Mouse (Mus musculus): ENCODE results near the gene Zfp663. TPM values are rescaled to one million over a fixed set of nuclear protein-coding genes. Genes with fewer than 3 reads are reported as not detected.

Zfp663 gene
- total RNA-seq (2012; rRNA removed) (not detected in 2 replicates), polyA plus RNA-seq (2012; ENCODE audit: insufficient read depth in 1 of 2, insufficient read length in 2 of 2, low read depth in 1 of 2, low replicate concordance in 2 of 2, missing spikeins in 1 of 2) (under 1 TPM in 1 of 2 experiments, not detected in 1; 0.18 TPM)

DNA sequence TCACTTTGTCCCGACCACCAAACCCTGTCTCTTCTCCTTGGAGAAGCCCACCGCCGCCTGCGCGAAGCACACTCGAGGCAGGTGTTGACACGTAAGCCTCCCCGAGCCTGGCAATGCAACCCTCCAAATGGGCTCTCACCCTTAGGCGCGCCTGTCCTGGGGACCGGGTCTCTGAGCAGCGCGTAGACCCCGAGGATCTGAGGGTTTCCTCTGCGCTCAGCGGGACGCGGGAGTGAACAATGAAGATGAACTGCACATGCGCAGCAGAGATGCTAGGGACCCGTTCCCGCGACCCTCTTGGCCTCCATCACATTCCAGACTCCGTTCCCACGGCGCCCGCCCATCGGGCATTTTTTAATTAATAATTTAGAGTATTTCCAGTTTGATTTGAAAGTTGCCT is at the start of gene Zfp663:
Gene Zfp663 (minus strand): TSS at position 234 of the 400 bp plus-strand sequence.
- Histone ChIP-seq H3K4me3 (ENCODE audit: control insufficient read depth in 1 of 2, insufficient read depth in 1 of 2, low read depth in 2 of 2, low read length in 2 of 2) (peak within 1 kb of the TSS; percentile 41 to 62), H3K27ac (ENCODE audit: control insufficient read depth, low read depth, low read length) (peak within 1 kb of the TSS; percentile 41), H3K9ac (ENCODE audit: control insufficient read depth, low read depth, low read length, poor library complexity, severe bottlenecking) (peak within 1 kb of the TSS; percentile 33), H3K27me3 (ENCODE audit: control insufficient read depth in 1 of 2, insufficient read depth in 2 of 2, low read length in 2 of 2) (no peaks in the 10 kb centered on the region), H3K36me3 (ENCODE audit: control insufficient read depth in 1 of 2, insufficient read depth in 2 of 2, low read length in 2 of 2) (peaks cover 0 to 8% of the 10 kb centered on the region in 2 experiments; a peak in 2 of 4 replicates), H3K9me3 (replicated peaks; ENCODE audit: insufficient read depth, low read length) (no peaks in the 10 kb centered on the region), H3K79me2 (ENCODE audit: control insufficient read depth, insufficient read depth, low read length, poor library complexity) (no peaks in the 10 kb centered on the region), H3K4me1 (ENCODE audit: control insufficient read depth in 1 of 2, insufficient read depth in 2 of 2, low read length in 2 of 2) (peaks cover 2 to 17% of the 10 kb centered on the region in 2 experiments)
- no peak for DNase-seq (ENCODE audit: low read depth, low spot score)
- TF ChIP-seq HCFC1 (IDR thresholded peaks at IDR 0.05; ENCODE audit: low read depth, low read length) (no peak), POLR2A (IDR thresholded peaks at IDR 0.05; ENCODE audit: control insufficient read depth in 1 of 2, insufficient read depth in 1 of 2, low read depth in 1 of 2, low read length in 2 of 2, poor library complexity in 1 of 2) (no peak), E2F4 (IDR thresholded peaks at IDR 0.05; ENCODE audit: borderline replicate concordance, low read depth, low read length) (no peak), MAFK (IDR thresholded peaks at IDR 0.05; ENCODE audit: borderline replicate concordance, low read depth, low read length) (no peak), GATA1 (IDR thresholded peaks at IDR 0.05; ENCODE audit: low read depth, low read length) (no peak)

GRCm38 (mm10) chr2:165417291-165417690 is 48.8 kb upstream of the Zfp663 start:
- Histone ChIP-seq H3K9me3 (replicated peaks; ENCODE audit: insufficient read depth, low read length) (no peaks in the 10 kb centered on the region), H3K4me3 (ENCODE audit: control insufficient read depth in 1 of 2, insufficient read depth in 1 of 2, low read depth in 2 of 2, low read length in 2 of 2) (no peak overlapping the region), H3K79me2 (ENCODE audit: control insufficient read depth, insufficient read depth, low read length, poor library complexity) (no peaks in the 10 kb centered on the region), H3K27me3 (ENCODE audit: control insufficient read depth in 1 of 2, insufficient read depth in 2 of 2, low read length in 2 of 2) (no peaks in the 10 kb centered on the region), H3K36me3 (ENCODE audit: control insufficient read depth in 1 of 2, insufficient read depth in 2 of 2, low read length in 2 of 2) (no peaks in the 10 kb centered on the region), H3K9ac (ENCODE audit: control insufficient read depth, low read depth, low read length, poor library complexity, severe bottlenecking) (no peak overlapping the region), H3K27ac (ENCODE audit: control insufficient read depth, low read depth, low read length) (no peak overlapping the region), H3K4me1 (ENCODE audit: control insufficient read depth in 1 of 2, insufficient read depth in 2 of 2, low read length in 2 of 2) (no peaks in the 10 kb centered on the region)
- no peak for DNase-seq (ENCODE audit: low read depth, low spot score)
- TF ChIP-seq CHD2 (IDR thresholded peaks at IDR 0.05; ENCODE audit: low read length) (no peak), RAD21 (IDR thresholded peaks at IDR 0.05; ENCODE audit: low read depth, low read length) (no peak), POLR2A (IDR thresholded peaks at IDR 0.05; ENCODE audit: control insufficient read depth in 1 of 2, insufficient read depth in 1 of 2, low read depth in 1 of 2, low read length in 2 of 2, poor library complexity in 1 of 2) (no peak), NELFE (IDR thresholded peaks at IDR 0.05; ENCODE audit: low read depth, low read length) (no peak), TCF12 (IDR thresholded peaks at IDR 0.05; ENCODE audit: low read depth, low read length) (no peak)

GRCm38 (mm10) chr2:165415795-165416194 is 47.3 kb upstream of the Zfp663 start:
- TF ChIP-seq MYC (IDR thresholded peaks at IDR 0.05; ENCODE audit: low read depth, low read length) (no peak), GABPA (IDR thresholded peaks at IDR 0.05; ENCODE audit: low read depth, low read length) (no peak), MEF2A (IDR thresholded peaks at IDR 0.05; ENCODE audit: extremely low read depth, insufficient replicate concordance, low read depth, low read length, poor library complexity, severe bottlenecking) (no peak), ETS1 (IDR thresholded peaks at IDR 0.05; ENCODE audit: low read depth, low read length) (no peak)
- Histone ChIP-seq H3K27ac (ENCODE audit: control insufficient read depth, low read depth, low read length) (no peak overlapping the region), H3K36me3 (ENCODE audit: control insufficient read depth in 1 of 2, insufficient read depth in 2 of 2, low read length in 2 of 2) (no peaks in the 10 kb centered on the region), H3K4me3 (ENCODE audit: control insufficient read depth in 1 of 2, insufficient read depth in 1 of 2, low read depth in 2 of 2, low read length in 2 of 2) (no peak overlapping the region), H3K27me3 (ENCODE audit: control insufficient read depth in 1 of 2, insufficient read depth in 2 of 2, low read length in 2 of 2) (no peaks in the 10 kb centered on the region), H3K9me3 (replicated peaks; ENCODE audit: insufficient read depth, low read length) (no peaks in the 10 kb centered on the region), H3K79me2 (ENCODE audit: control insufficient read depth, insufficient read depth, low read length, poor library complexity) (no peaks in the 10 kb centered on the region), H3K9ac (ENCODE audit: control insufficient read depth, low read depth, low read length, poor library complexity, severe bottlenecking) (no peak overlapping the region), H3K4me1 (ENCODE audit: control insufficient read depth in 1 of 2, insufficient read depth in 2 of 2, low read length in 2 of 2) (no peaks in the 10 kb centered on the region)
- DNase-seq (ENCODE audit: low read depth, low spot score): no peak

All from MEL (cell line).